Mouse (Mus musculus) ES-Bruce4 (cell line): ENCODE measurements around the gene Cd8a.

Experiments used
- CTCF ChIP-seq: IDR thresholded peaks from one replicate; pipeline ENCODE4 v1.8.1; 2011; ENCODE audit warnings: low read depth, low read length
- EP300 ChIP-seq: IDR thresholded peaks from 2 replicates; pipeline ENCODE4 v1.6.1; 2011; ENCODE audit warnings: low read depth, low read length; ENCODE audit not compliant: insufficient read depth
- POLR2A ChIP-seq: IDR thresholded peaks from one replicate; pipeline ENCODE4 v1.8.1; 2011; ENCODE audit warnings: low read length; ENCODE audit not compliant: insufficient read depth

GRCm38 (mm10) chr6:71381654-71382053 is 8.4 kb downstream of the Cd8a start:
- TF ChIP-seq EP300 (no peak), CTCF (no peak), POLR2A (no peak)
